Mouse (Mus musculus): ENCODE measurements around the gene Olfr1051. TPM values are rescaled to one million over a fixed set of nuclear protein-coding genes. Genes with fewer than 3 reads are reported as not detected.
"Not testable (repeated sequence)": the region's sequence is repeated elsewhere in the genome, so short reads cannot be mapped to it uniquely, and the experiment has no call there.

Gene Olfr1051
- polyA plus RNA-seq (2021): not detected

GRCm38 (mm10) chr2:86278988-86279387, at the start of gene Olfr1051:
Gene Olfr1051 (minus strand): TSS chr2:86279088.
- ATAC-seq; in situ Hi-C loops (cut with MboI; ENCODE audit: low pct_unique_long_range_greater_than_20kb); CTCF ChIA-PET; DNase-seq (ENCODE audit: low read depth, low spot score); H3K27me3 ChIP-seq; POLR2A ChIA-PET: not testable (repeated sequence)

GRCm38 (mm10) chr2:86315184-86315583, 36.3 kb upstream of the Olfr1051 start, which contains the start of gene Olfr1053:
Gene Olfr1053 (minus strand): TSS chr2:86315284.
- no peak for DNase-seq (ENCODE audit: low read depth, low spot score)
- no peak for TF ChIP-seq CTCF (IDR thresholded peaks at IDR 0.05)
- in situ Hi-C loops (cut with MboI; ENCODE audit: low pct_unique_long_range_greater_than_20kb): no loop called here
- POLR2A ChIA-PET: no interaction called here
- no peaks in the 10 kb centered on the region for H3K27me3 ChIP-seq
- CTCF ChIA-PET: no interaction called here
- no peak for ATAC-seq

GRCm38 (mm10) chr2:86292155-86292554, 13.3 kb upstream of the Olfr1051 start, which contains the start of gene Olfr1052:
Gene Olfr1052 (plus strand): TSS chr2:86292455.
- ChIA-PET POLR2A (no interaction called here), CTCF (no interaction called here)
- in situ Hi-C loops (cut with MboI; ENCODE audit: low pct_unique_long_range_greater_than_20kb): no loop called here
- TF ChIP-seq CTCF (IDR thresholded peaks at IDR 0.05): no peak
- ATAC-seq (no peak), DNase-seq (ENCODE audit: low read depth, low spot score) (no peak)
- no peaks in the 10 kb centered on the region for H3K27me3 ChIP-seq

DNA sequence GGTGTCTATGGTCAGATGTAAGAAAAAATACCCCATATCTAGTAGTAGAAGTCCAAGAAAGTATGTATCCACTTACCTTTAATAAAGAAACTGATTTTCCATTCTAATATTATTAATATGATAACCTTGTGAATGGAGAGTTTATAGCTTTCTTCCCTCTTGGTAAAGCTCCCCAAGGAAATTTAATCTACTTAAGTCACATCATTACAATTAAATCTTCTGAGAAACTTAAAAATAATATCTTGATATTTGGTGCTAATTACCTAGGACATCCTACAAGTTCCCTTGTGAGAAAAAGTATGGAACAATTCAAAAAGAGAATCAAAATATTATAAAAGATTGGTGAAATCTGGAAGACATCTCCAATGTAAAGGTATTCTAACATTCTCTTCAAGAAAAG, 20.7 kb downstream of the Olfr1051 start, which contains the start of gene Olfr1049:
TSS of gene Olfr1049 (minus strand) at position 101 of the 400 bp plus-strand sequence.
- ATAC-seq, POLR2A ChIA-PET: not testable (repeated sequence)

DNA sequence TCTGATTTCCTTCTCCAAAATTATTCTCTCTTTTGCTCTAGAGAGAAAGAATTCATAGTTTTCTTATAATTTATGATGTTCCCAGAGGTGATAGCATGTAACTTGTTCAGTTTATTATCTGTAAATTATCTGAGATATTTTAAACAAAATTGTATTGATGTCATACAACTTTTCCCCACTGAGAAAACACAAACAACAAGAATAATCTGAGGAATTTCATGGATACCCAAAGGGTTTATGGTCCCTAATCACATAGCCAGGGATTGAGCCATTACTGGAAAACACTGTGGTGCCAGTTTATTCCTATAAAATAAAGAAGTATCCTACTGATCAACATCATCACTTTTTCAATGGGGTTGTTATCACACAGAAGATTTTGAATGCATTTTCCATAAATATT, 38.7 kb downstream of the Olfr1051 start, which contains the start of gene Olfr1048:
TSS of gene Olfr1048 (minus strand) at position 101 of the 400 bp plus-strand sequence.
- POLR2A ChIA-PET: no interaction called here
- no peaks in the 10 kb centered on the region for H3K27me3 ChIP-seq
- no peak for DNase-seq (ENCODE audit: low read depth, low spot score)
- in situ Hi-C loops (cut with MboI; ENCODE audit: low pct_unique_long_range_greater_than_20kb): no loop called here
- ATAC-seq: no peak
- CTCF ChIA-PET: no interaction called here
- no peak for TF ChIP-seq CTCF (IDR thresholded peaks at IDR 0.05)

More for the DNA sequence above, 20.7 kb downstream of the Olfr1051 start, which contains the start of gene Olfr1049:
- CTCF ChIA-PET; DNase-seq (ENCODE audit: low read depth, low spot score); in situ Hi-C loops (cut with MboI; ENCODE audit: low pct_unique_long_range_greater_than_20kb); H3K27me3 ChIP-seq: not testable (repeated sequence)

DNA sequence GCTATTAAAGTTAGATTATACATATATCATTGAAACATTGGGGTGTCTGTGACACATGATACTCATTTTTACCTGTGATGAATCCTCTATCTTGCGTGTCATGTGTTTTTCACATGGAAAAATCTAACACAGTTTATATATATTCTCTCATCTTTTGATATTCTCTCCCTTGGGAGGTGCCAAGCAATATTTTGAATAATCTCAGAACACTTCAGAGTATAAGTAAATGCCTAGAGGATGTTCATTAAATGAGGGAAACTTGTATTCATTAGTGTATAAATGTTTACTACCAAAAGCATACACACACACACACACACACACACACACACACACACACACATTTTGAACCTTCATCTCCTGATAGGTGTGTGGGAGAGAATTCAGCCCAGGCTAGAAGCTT, 47.6 kb downstream of the Olfr1051 start, which contains the start of gene Olfr1047:
TSS of gene Olfr1047 (minus strand) at position 101 of the 400 bp plus-strand sequence.
- ChIA-PET POLR2A (no interaction called here), CTCF (no interaction called here)
- ATAC-seq (no peak), DNase-seq (ENCODE audit: low read depth, low spot score) (no peak)
- TF ChIP-seq CTCF (IDR thresholded peaks at IDR 0.05): no peak
- in situ Hi-C loops (cut with MboI; ENCODE audit: low pct_unique_long_range_greater_than_20kb): no loop called here
- H3K27me3 ChIP-seq: no peaks in the 10 kb centered on the region

Other genes with a start within 250 kb of the Olfr1051 start
- not detected for gene Olfr1034, start 233.2 kb downstream of the Olfr1051 start, polyA plus RNA-seq (2021)
- gene Olfr1036, start 205.1 kb downstream of the Olfr1051 start, polyA plus RNA-seq (2021): not detected
- gene Olfr1037, start 191.7 kb downstream of the Olfr1051 start, polyA plus RNA-seq (2021): not detected
- not detected for gene Olfr1039, start 143.2 kb downstream of the Olfr1051 start, polyA plus RNA-seq (2021)
- gene Olfr1040, start 132.4 kb downstream of the Olfr1051 start, polyA plus RNA-seq (2021): not detected
- not detected for gene Olfr1042, start 117.2 kb downstream of the Olfr1051 start, polyA plus RNA-seq (2021)
- not detected for gene Olfr1043, start 111.6 kb downstream of the Olfr1051 start, polyA plus RNA-seq (2021)
- not detected for gene Olfr1044, start 101.3 kb downstream of the Olfr1051 start, polyA plus RNA-seq (2021)
- gene Olfr52, start 93.4 kb downstream of the Olfr1051 start, polyA plus RNA-seq (2021): not detected
- gene Olfr1045, start 76.1 kb downstream of the Olfr1051 start, polyA plus RNA-seq (2021): not detected
- not detected for gene Olfr1046, start 59.8 kb downstream of the Olfr1051 start, polyA plus RNA-seq (2021)
- gene Olfr1047, start 47.7 kb downstream of the Olfr1051 start, polyA plus RNA-seq (2021): not detected
- gene Olfr1048, start 38.8 kb downstream of the Olfr1051 start, polyA plus RNA-seq (2021): not detected
- not detected for gene Olfr1049, start 20.8 kb downstream of the Olfr1051 start, polyA plus RNA-seq (2021)
- gene Olfr1052, start 13.4 kb upstream of the Olfr1051 start, polyA plus RNA-seq (2021): not detected
- not detected for gene Olfr1053, start 36.2 kb upstream of the Olfr1051 start, polyA plus RNA-seq (2021)
- gene Olfr1054, start 56.3 kb upstream of the Olfr1051 start, polyA plus RNA-seq (2021): not detected
- gene Olfr1055, start 71.2 kb upstream of the Olfr1051 start, polyA plus RNA-seq (2021): not detected
- not detected for gene Olfr1056, start 83.4 kb upstream of the Olfr1051 start, polyA plus RNA-seq (2021)
- not detected for gene Olfr1057, start 99.3 kb upstream of the Olfr1051 start, polyA plus RNA-seq (2021)
- gene Olfr1058, start 109.5 kb upstream of the Olfr1051 start, polyA plus RNA-seq (2021): not detected
- gene Olfr1061, start 135.0 kb upstream of the Olfr1051 start, polyA plus RNA-seq (2021): not detected
- gene Olfr1062, start 147.7 kb upstream of the Olfr1051 start, polyA plus RNA-seq (2021): not detected
- gene Olfr1065, start 171.5 kb upstream of the Olfr1051 start, polyA plus RNA-seq (2021): not detected
- not detected for gene Olfr1066, start 177.2 kb upstream of the Olfr1051 start, polyA plus RNA-seq (2021)
- gene Olfr228, start 208.3 kb upstream of the Olfr1051 start, polyA plus RNA-seq (2021): not detected
- not detected for gene Olfr1076, start 229.4 kb upstream of the Olfr1051 start, polyA plus RNA-seq (2021)